Mouse (Mus musculus) induced T-regulatory cell, adult 2 months (primary cell): ENCODE results near the gene Prss27.
"Not testable (repeated sequence)": the region's sequence is repeated elsewhere in the genome, so short reads cannot be mapped to it uniquely, and the experiment has no call there.

ENCODE experiments used
- DNase-seq: peaks from one replicate; pipeline ENCODE4 v3.0.0-alpha.2; 2012; ENCODE audit warnings: low read depth

Prss27 gene

GRCm38 (mm10) chr17:24035087-24035486 is 2.9 kb upstream of the Prss27 start:
- no peak for DNase-seq

GRCm38 (mm10) chr17:24036954-24037353 is 990 bp upstream of the Prss27 start:
- no peak for DNase-seq

- DNase-seq: no peak
These were observed 584 bp upstream of the Prss27 start for GRCm38 (mm10) chr17:24037360-24037759.

DNA sequence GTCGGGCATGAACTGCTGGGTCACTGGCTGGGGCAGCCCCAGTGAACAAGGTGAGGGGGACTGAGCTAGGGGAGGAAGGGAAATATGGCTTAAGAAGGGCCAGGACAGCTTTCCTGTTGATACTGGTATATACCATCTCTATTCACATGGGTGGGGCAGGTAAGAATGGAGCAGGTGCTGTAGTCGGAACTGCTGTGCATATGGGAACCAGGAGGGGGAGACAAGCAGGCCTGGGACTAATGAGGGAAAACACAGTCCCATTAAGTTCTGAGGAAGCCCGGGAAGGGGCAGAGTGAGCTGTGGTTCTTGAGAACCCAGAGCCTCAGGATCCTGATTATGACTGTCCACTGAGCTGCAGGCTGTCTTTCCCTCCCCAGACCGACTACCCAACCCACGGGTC is 6.5 kb downstream of the Prss27 start:
- DNase-seq: no peak

DNA sequence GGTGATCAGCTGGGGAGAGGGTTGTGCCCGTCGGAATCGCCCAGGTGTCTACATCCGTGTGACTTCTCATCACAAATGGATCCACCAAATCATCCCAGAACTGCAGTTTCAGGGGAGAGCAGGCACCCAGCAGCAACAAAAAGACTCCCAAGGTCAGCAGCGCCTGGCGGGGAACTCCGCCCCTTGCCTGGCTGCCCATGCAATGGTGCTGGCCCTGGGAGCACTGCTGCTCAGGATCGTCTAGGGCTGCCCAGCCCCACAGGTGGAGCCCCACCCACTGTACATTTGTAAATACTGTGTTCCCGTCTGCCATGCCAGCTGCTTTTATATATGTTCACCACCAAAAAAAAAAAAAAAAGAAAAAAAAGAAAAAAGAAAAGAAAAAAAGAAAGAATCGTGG is 7.7 kb downstream of the Prss27 start:
- DNase-seq: no peak

DNA sequence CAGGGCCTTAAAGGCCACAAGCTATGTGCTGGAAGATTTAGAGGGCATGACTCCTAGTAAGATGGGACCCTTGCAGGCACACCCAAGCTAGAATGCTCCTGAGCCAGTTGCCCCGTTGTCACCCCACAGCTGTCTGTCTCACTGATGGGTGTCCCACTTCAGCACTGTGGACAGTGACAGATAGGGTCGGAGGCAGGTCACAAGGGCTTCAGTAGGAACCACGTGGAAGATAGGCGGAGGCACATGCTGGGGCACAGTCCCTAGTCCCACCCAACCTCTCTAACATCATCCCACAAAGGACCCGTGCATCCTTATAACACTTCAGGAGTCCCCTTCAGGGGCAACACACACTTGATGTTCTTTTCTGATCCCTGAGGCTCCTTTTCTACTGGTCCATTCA is 8.1 kb downstream of the Prss27 start:
- DNase-seq: no peak

DNA sequence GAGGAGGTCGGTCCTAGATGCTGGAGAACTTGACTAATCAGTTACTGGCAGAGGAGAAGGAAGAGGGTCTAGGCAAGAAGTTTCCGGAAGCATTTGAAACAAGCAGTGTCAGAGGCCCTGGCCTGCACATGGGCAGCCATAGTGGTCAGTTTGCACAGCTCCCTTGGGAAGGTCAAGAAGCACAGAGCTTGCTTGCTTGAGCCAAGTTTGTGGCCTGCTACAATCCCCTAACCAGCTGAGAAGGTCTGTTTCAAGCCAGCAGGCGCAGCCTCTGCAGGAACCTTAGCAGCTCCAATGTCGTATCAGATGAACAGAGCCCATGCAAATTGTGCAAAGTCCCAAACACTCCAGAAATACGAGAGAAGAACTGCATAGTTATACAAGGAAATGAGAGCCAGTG is 10.1 kb downstream of the Prss27 start:
- DNase-seq: no peak

GRCm38 (mm10) chr17:24049008-24049407 is 11.1 kb downstream of the Prss27 start:
- no peak for DNase-seq

- no peak for DNase-seq
These were observed 19.0 kb downstream of the Prss27 start for GRCm38 (mm10) chr17:24056636-24057625.

- no peak for DNase-seq
These were observed 19.8 kb downstream of the Prss27 start for GRCm38 (mm10) chr17:24057730-24058245.

DNA sequence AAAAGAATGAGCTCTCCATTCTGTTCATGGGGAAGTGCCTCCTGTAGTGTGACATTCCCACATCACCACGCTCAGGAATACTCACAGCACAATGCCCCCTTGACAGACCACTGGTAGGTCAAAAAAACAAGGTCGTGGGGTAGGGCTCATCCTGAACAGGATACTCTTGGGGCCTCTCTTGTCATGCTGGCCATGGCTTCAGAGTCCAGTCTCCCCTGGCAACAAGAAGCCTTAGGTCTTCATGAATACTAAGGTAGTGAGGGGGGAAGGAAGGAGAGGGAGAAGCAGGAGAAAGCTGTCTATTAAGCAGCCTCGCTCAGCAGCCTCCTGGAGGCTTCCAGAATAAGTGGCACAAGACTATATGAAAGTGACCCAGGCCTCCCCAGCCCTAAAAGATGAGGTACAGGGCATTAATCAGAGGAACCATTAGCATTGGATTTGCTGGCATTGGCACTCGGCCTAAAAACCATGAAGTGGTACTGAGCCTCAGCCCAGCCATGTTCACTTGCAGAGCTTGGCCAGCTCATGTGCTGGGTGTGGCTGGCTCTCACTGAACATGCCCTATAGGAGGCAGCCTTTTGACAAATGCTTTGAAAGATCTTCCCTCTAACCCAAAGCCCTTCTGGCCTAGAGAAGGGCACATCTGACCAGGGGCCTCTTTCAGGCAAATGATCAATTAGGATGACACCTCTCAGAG is 24.7 kb downstream of the Prss27 start:
- no peak for DNase-seq

DNA sequence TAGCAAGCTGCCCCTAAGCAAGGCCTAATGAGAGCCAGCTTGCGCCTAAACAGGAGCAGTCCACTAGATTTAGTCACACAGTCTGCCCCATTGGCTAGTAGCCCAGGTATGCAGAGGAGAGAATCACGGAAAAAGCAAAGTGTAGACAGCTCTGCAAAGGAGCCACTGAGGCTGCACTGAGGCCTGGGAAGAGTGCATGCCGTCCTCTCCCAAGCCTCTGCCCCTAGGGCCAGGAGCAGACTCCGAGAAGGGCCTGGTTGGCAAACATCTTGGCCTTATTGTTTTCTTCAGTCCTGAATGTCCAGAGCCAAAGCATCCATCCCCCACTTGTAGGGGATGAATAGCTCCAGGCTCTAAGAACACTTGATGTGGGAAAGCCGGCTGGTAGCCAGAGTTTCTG is 30.3 kb downstream of the Prss27 start:
- no peak for DNase-seq

DNA sequence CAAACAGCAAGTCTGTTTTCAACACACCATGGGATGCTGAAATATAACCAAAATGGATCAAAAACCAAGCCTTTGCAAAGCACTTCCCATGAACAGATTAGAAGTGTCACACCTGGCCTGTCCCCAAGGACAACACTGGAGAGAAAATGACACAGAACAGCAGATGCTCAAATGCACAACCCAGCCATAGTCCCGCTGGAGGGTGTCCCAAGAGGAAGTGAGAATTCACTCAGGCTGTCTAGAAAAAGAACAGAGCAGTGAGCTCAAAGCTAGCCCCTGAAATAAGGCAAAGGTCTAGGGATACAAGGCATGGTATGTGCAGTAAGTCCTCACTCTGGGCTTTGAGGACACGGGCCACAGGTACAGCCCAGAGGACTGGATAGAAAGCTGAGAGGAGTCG is 31.6 kb downstream of the Prss27 start:
- no peak for DNase-seq

DNA sequence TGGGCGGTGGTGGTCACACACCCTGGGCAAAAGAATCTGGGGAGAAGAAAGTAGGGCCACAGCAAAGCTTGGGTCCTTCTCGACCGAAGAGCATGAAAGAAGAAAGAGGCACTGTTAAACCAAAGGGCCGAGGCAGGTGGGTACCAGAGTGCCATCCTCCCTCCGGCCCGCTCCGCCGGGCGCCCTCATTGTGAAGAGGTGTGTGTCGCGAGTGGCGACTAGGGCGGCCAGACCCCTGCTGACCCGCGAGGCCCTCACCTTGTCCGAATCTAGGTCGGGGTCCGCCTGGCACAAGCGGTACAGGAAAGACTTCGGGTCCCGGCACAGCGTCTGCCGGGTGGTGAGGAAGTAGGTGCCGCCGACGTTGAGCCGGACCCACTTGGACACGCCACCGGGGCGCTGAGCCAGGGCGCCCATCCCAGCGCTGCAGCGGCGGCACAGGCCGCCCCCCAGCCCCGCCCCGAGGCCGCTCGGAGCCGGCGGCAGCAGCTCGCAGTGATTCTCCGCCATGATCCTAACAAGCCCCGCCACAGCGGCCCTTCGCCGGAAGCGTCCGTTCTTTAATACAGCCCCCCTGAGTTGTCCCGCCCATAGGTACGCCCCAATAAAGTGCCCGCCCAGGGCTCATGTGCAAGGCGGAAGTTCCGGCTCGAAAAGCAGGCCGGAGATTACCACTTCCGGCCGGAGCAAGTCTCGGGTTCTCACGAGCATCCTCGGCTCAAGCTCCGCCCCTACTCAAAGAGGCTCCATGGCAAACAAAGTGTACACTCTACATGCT is 35.2 kb downstream of the Prss27 start, which contains the start of gene Kctd5:
Gene Kctd5, minus strand, starts transcription at position 567 of the 778 bp plus-strand sequence.
- peak; percentile 97 for DNase-seq

DNA sequence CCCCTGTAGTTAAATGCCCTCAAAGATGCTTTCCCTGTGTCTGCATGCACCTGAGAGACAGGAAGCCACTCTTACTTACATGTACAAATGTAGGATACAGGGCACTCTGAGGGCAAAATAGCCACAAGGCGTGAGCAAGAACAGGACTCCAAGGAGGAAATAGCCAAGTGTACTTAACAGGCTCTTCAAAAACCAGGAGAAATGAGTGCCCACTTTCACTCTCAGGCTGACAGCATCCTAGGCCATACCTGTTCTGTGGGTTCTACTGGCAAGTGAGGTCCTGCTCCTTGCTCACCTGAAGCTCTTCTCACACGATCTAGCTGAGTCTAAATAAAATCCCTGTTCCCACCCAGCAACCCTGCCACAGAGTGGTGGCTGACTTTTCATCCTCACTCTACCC is 39.2 kb downstream of the Prss27 start:
- DNase-seq: no peak

- peak; percentile 67 for DNase-seq
These were observed 46.6 kb downstream of the Prss27 start for GRCm38 (mm10) chr17:24084593-24084992.

GRCm38 (mm10) chr17:24086399-24086798 is 48.5 kb downstream of the Prss27 start:
- DNase-seq: not testable (repeated sequence)

DNA sequence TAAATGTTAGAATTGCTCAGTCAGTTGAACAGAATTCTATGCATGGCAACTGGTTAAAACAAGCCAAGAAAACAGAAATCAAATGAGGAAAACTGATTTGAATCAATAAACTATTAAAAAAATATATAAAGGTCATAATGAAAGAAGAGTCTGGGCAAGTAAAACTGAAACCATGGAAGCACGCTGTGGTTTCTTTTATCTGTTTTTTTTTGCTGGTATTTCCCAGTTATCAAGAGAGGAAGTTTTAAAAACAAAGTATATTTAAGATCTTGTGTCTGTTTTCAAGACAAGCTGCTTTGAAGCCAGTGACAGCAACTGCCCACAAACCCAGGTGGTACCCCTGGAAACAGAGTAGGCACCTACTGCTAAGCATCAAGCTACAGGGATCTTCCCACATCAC is 52.6 kb downstream of the Prss27 start:
- DNase-seq: no peak
